8 mouse cellular contexts compared by ENCODE assay signal in the genomic region with DNA sequence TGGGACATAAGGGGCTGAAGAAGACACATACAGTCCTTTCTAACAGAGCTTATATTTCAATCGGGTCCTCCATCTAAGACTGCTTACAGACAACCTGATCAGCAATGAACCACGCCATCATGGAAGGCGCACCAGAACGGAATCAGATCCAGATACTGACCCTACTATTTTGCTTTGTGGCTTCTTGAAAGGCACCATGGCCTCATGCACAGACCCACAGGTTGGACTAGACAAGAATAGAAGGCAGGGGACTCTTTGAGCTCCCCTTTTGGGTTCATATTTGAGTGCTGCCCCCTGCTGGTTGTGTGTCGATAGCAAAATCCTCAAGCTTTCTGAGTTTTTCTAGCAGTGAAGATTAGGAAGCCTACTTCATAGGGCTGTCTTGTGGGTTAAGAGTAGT.
DNase-seq lines count a peak whose midpoint lies in the region; ATAC-seq and TF ChIP-seq lines count a peak whose summit lies in the region.

No protein-coding gene starts in this region.

- no peak overlapping the region for H3K27ac ChIP-seq in ES-E14 (ENCODE audit: insufficient read depth, low read depth, low read length, poor library complexity, severe bottlenecking)
- H3K27ac ChIP-seq in forebrain, embryonic 12.5 days = no peak overlapping the region
- peak overlapping the region; percentile 83 for H3K27ac ChIP-seq in heart, embryonic 16.5 days (ENCODE audit: low read length)
- H3K27ac ChIP-seq in liver, embryonic 16.5 days (ENCODE audit: low read length) = no peak overlapping the region
- no peak overlapping the region for H3K27ac ChIP-seq in neural tube, embryonic 14.5 days (ENCODE audit: low read depth, low read length)
- no peak overlapping the region for H3K27ac ChIP-seq in testis, adult 2 months (ENCODE audit: control insufficient read depth, insufficient read depth, low read depth, low read length)

- ATAC-seq in cerebellum, adult (ENCODE audit: insufficient number of reproducible peaks, low FRiP score, low TSS enrichment) = peak; percentile 56
- ATAC-seq in forebrain, embryonic 12.5 days (ENCODE audit: low FRiP score) = peak; percentile 36
- ATAC-seq in heart, embryonic 16.5 days (replicated peaks; ENCODE audit: extremely low read depth, insufficient read depth, low FRiP score) = no peak
- no peak for ATAC-seq in liver, embryonic 16.5 days (ENCODE audit: low read depth)
- peak; percentile 69 for ATAC-seq in neural tube, embryonic 14.5 days (ENCODE audit: low read depth)

- in situ Hi-C loops in ES-E14 (cut with MboI; ENCODE audit: low sequenced_read_pairs in 2 of 2, unreplicated experiment in 2 of 2) = no loop called here

- H3K4me1 ChIP-seq in ES-E14 (ENCODE audit: control insufficient read depth in 2 of 2, insufficient read depth in 2 of 2, low read length in 2 of 2, poor library complexity in 1 of 2) = peaks cover 0 to 3% of the 10 kb centered on the region in 2 experiments; a peak in 2 of 4 replicates
- peaks cover 8% of the 10 kb centered on the region for H3K4me1 ChIP-seq in forebrain, embryonic 12.5 days
- peaks cover 50% of the 10 kb centered on the region for H3K4me1 ChIP-seq in heart, embryonic 16.5 days (ENCODE audit: control insufficient read depth, insufficient read depth, low read length)
- H3K4me1 ChIP-seq in liver, embryonic 16.5 days (ENCODE audit: control insufficient read depth, low read depth, low read length) = peaks cover 3% of the 10 kb centered on the region; the same call in 1 of the 2 replicates
- peaks cover 4% of the 10 kb centered on the region; the same call in 1 of the 2 replicates for H3K4me1 ChIP-seq in neural tube, embryonic 14.5 days (ENCODE audit: control insufficient read depth, insufficient read depth, low read length)
- H3K4me1 ChIP-seq in testis, adult 2 months (ENCODE audit: control insufficient read depth, insufficient read depth, low read length) = peaks cover 6% of the 10 kb centered on the region

- H3K27me3 ChIP-seq in forebrain, embryonic 12.5 days = no peaks in the 10 kb centered on the region
- H3K27me3 ChIP-seq in heart, embryonic 16.5 days (ENCODE audit: control insufficient read depth, insufficient read depth, low read length) = no peaks in the 10 kb centered on the region
- no peaks in the 10 kb centered on the region for H3K27me3 ChIP-seq in liver, embryonic 16.5 days (ENCODE audit: control insufficient read depth, insufficient read depth, low read depth, low read length)
- no peaks in the 10 kb centered on the region for H3K27me3 ChIP-seq in neural tube, embryonic 14.5 days (ENCODE audit: control insufficient read depth, insufficient read depth, low read length)
- no peaks in the 10 kb centered on the region for H3K27me3 ChIP-seq in testis, adult 2 months (ENCODE audit: control insufficient read depth, insufficient read depth, low read length)

- no peak for TF ChIP-seq POLR2A in testis, adult 2 months (IDR thresholded peaks at IDR 0.05; ENCODE audit: control insufficient read depth, low read depth, low read length)

- WGBS in forebrain, embryonic 12.5 days = 31% methylated on average over 5 of the region's 5 CpGs
- 30% methylated on average over 5 of the region's 5 CpGs for WGBS in heart, embryonic 16.5 days
- 21% methylated on average over 5 of the region's 5 CpGs for WGBS in liver, embryonic 16.5 days (ENCODE audit: insufficient replicate concordance)
- 34% methylated on average over 5 of the region's 5 CpGs for WGBS in neural tube, embryonic 14.5 days

- H3K4me2 ChIP-seq in forebrain, embryonic 12.5 days = peak overlapping the region; percentile 62
- peak overlapping the region; percentile 72 for H3K4me2 ChIP-seq in heart, embryonic 16.5 days (ENCODE audit: low read depth, low read length)
- H3K4me2 ChIP-seq in liver, embryonic 16.5 days (ENCODE audit: low read depth, low read length) = peak overlapping the region; percentile 60
- H3K4me2 ChIP-seq in neural tube, embryonic 14.5 days (ENCODE audit: low read depth, low read length) = peak overlapping the region; percentile 68

- no peak for TF ChIP-seq CTCF in testis, adult 2 months (IDR thresholded peaks at IDR 0.05; ENCODE audit: control insufficient read depth, insufficient read depth, insufficient replicate concordance, low read depth, low read length)

- peak; percentile 77 for DNase-seq in ES-E14 (ENCODE audit: low read depth, low spot score)
- DNase-seq in kidney, postnatal 36 days = peak; percentile 56 to 90

- H3K4me3 ChIP-seq in ES-E14 (ENCODE audit: insufficient read depth in 1 of 2, low read depth in 1 of 2, low read length in 2 of 2, poor library complexity in 1 of 2, severe bottlenecking in 1 of 2) = peak overlapping the region; percentile 71 to 86
- peak overlapping the region; percentile 33 for H3K4me3 ChIP-seq in forebrain, embryonic 12.5 days (replicated peaks)
- no peak overlapping the region for H3K4me3 ChIP-seq in heart, embryonic 16.5 days (ENCODE audit: low read length)
- H3K4me3 ChIP-seq in liver, embryonic 16.5 days (ENCODE audit: low read depth, low read length) = peak overlapping the region; percentile 42; the same call in 1 of the 2 replicates
- H3K4me3 ChIP-seq in neural tube, embryonic 14.5 days (ENCODE audit: low read depth, low read length) = peak overlapping the region; percentile 20; the same call in 1 of the 2 replicates
- H3K4me3 ChIP-seq in testis, adult 2 months (ENCODE audit: control insufficient read depth, low read depth, low read length) = peak overlapping the region; percentile 12

- no peaks in the 10 kb centered on the region for H3K9me3 ChIP-seq in ES-E14 (ENCODE audit: control insufficient read depth, insufficient read depth, low read depth, low read length)
- H3K9me3 ChIP-seq in forebrain, embryonic 12.5 days = no peaks in the 10 kb centered on the region
- no peaks in the 10 kb centered on the region for H3K9me3 ChIP-seq in heart, embryonic 16.5 days (replicated peaks; ENCODE audit: control insufficient read depth, low read length)
- no peaks in the 10 kb centered on the region for H3K9me3 ChIP-seq in liver, embryonic 16.5 days (replicated peaks; ENCODE audit: control insufficient read depth, low read length)
- H3K9me3 ChIP-seq in neural tube, embryonic 14.5 days (ENCODE audit: control insufficient read depth, low read length) = no peaks in the 10 kb centered on the region

- H3K36me3 ChIP-seq in ES-E14 (ENCODE audit: control insufficient read depth, insufficient read depth, low read length, poor library complexity, severe bottlenecking) = no peaks in the 10 kb centered on the region
- H3K36me3 ChIP-seq in forebrain, embryonic 12.5 days (replicated peaks) = no peaks in the 10 kb centered on the region
- peaks cover 16% of the 10 kb centered on the region; the same call in 1 of the 2 replicates for H3K36me3 ChIP-seq in heart, embryonic 16.5 days (ENCODE audit: control insufficient read depth, insufficient read depth)
- H3K36me3 ChIP-seq in liver, embryonic 16.5 days (ENCODE audit: control insufficient read depth, insufficient read depth) = no peaks in the 10 kb centered on the region
- H3K36me3 ChIP-seq in neural tube, embryonic 14.5 days (ENCODE audit: control insufficient read depth, insufficient read depth, low read length) = no peaks in the 10 kb centered on the region
- H3K36me3 ChIP-seq in testis, adult 2 months (ENCODE audit: control insufficient read depth, insufficient read depth, low read length) = no peaks in the 10 kb centered on the region

- peak overlapping the region; percentile 82 for H3K9ac ChIP-seq in ES-E14 (ENCODE audit: insufficient read depth, low read depth, low read length, poor library complexity, severe bottlenecking)
- peak overlapping the region; percentile 33; the same call in 1 of the 2 replicates for H3K9ac ChIP-seq in forebrain, embryonic 12.5 days
- peak overlapping the region; percentile 73 for H3K9ac ChIP-seq in heart, embryonic 16.5 days (ENCODE audit: low read length)
- H3K9ac ChIP-seq in liver, embryonic 16.5 days (ENCODE audit: low read depth, low read length) = no peak overlapping the region
- no peak overlapping the region for H3K9ac ChIP-seq in neural tube, embryonic 14.5 days (replicated peaks; ENCODE audit: low read depth, low read length)

TF ChIP-seq in ES-E14, 5 proteins besides CTCF, POLR2A, EP300 and RAD21:
- no peak for TF ChIP-seq HCFC1 (IDR thresholded peaks at IDR 0.05; ENCODE audit: borderline replicate concordance, insufficient read depth, low read length)
- 0 out of 2 replicates have a peak, but pooled peaks have one; percentile 6 for TF ChIP-seq ZC3H11A (IDR thresholded peaks at IDR 0.05; ENCODE audit: borderline replicate concordance, low read depth, low read length)

Comparison
In these comparisons a context has a peak if more than half of its experiments do, and no peak if none do; other contexts are left out.
1. H3K9ac ChIP-seq: peak in ES-E14 (single experiment), forebrain, embryonic 12.5 days (single experiment) and heart, embryonic 16.5 days (single experiment); none in liver, embryonic 16.5 days (single experiment) and neural tube, embryonic 14.5 days (single experiment).
2. ATAC-seq: peak in cerebellum, adult (single experiment), forebrain, embryonic 12.5 days (single experiment) and neural tube, embryonic 14.5 days (single experiment); none in heart, embryonic 16.5 days (single experiment) and liver, embryonic 16.5 days (single experiment).
3. Peak in every context shown above with its lines, with median percentiles within 50 percentile points of each other: H3K4me2 ChIP-seq.